Mouse (Mus musculus) kidney, adult 2 months (tissue): ENCODE measurements around the gene Cacna1a.

Experiments
- CTCF ChIP-seq: fragments of 200-500 bp; conservative IDR thresholded peaks from 2 replicates; pipeline ENCODE4 v1.5.1; 2011; ENCODE audit warnings: low read depth, mild to moderate bottlenecking, control low read depth, low read length, moderate library complexity, mixed read lengths; ENCODE audit not compliant: insufficient read depth, insufficient read length
- POLR2A ChIP-seq: fragments of 200-500 bp; IDR thresholded peaks from one replicate; pipeline ENCODE4 v1.6.1; 2011; ENCODE audit warnings: low read depth, low read length, control low read depth

- no peak for TF ChIP-seq POLR2A
- no peak for TF ChIP-seq CTCF
Measured at GRCm38 (mm10) chr8:84536917-84537316, 148.7 kb downstream of the Cacna1a start.
